Mouse (Mus musculus) MEL (cell line): Measurements from ENCODE around the gene Lhfp. TPM values are rescaled to one million over a fixed set of nuclear protein-coding genes. Genes with fewer than 3 reads are reported as not detected.
A peak's percentile ranks its signal among the peaks of the same experiment; 100 is the strongest.

Experiments
- DNase-seq: peaks from one replicate; pipeline ENCODE4 v3.0.0; 2011; ENCODE audit warnings: low read depth, low spot score
- H3K27ac ChIP-seq: 2 replicates; pipeline ENCODE4 v1.5.1; 2012; ENCODE audit warnings: low read depth, mild to moderate bottlenecking, control low read depth, low read length, moderate library complexity; ENCODE audit not compliant: control insufficient read depth
- H3K27me3 ChIP-seq, 2 experiments: fragments of 150-350 bp in 1 of 2; sonication (generic) in 1 of 2; 2 replicates each; pipeline ENCODE4 v1.6.1; 2012; ENCODE audit warnings: low read length in 2 of 2, mild to moderate bottlenecking in 2 of 2, improper control_type of control experiment in 1 of 2, moderate library complexity in 1 of 2; ENCODE audit not compliant: insufficient read depth in 2 of 2, control insufficient read depth in 1 of 2
- H3K36me3 ChIP-seq, 2 experiments: 2 replicates each; pipeline ENCODE4 v1.6.1; 2012 to 2014; ENCODE audit warnings: low read length in 2 of 2, improper control_type of control experiment in 1 of 2, inconsistent platforms in 1 of 2, mild to moderate bottlenecking in 1 of 2; ENCODE audit not compliant: insufficient read depth in 2 of 2, control insufficient read depth in 1 of 2
- H3K4me1 ChIP-seq, 2 experiments: fragments of 150-350 bp in 1 of 2; sonication (generic) in 1 of 2; 2 replicates each; pipeline ENCODE4 v1.6.1; 2012; ENCODE audit warnings: low read length in 2 of 2, improper control_type of control experiment in 1 of 2, mild to moderate bottlenecking in 1 of 2; ENCODE audit not compliant: insufficient read depth in 2 of 2, control insufficient read depth in 1 of 2
- H3K4me3 ChIP-seq, 2 experiments: fragments of 150-350 bp in 1 of 2; sonication (generic) in 1 of 2; 2 replicates each; pipeline ENCODE4 v1.5.1; 2012; ENCODE audit warnings: low read depth in 2 of 2, low read length in 2 of 2, mild to moderate bottlenecking in 2 of 2, moderate library complexity in 2 of 2, control low read depth in 1 of 2, improper control_type of control experiment in 1 of 2; ENCODE audit not compliant: control insufficient read depth in 1 of 2, insufficient read depth in 1 of 2
- H3K79me2 ChIP-seq: 2 replicates; pipeline ENCODE4 v1.6.1; 2012; ENCODE audit warnings: mild to moderate bottlenecking, low read length, moderate library complexity; ENCODE audit not compliant: control insufficient read depth, poor library complexity, insufficient read depth
- H3K9ac ChIP-seq: 2 replicates; pipeline ENCODE4 v1.6.1; 2012; ENCODE audit warnings: low read depth, mild to moderate bottlenecking, control low read depth, low read length, moderate library complexity; ENCODE audit not compliant: control insufficient read depth, poor library complexity, severe bottlenecking
- H3K9me3 ChIP-seq: fragments of 150-350 bp; sonication (generic); replicated peaks from 2 replicates; pipeline ENCODE4 v1.6.1; 2012; ENCODE audit warnings: mild to moderate bottlenecking, low read length, improper control_type of control experiment, moderate library complexity; ENCODE audit not compliant: insufficient read depth
- BHLHE40 ChIP-seq: IDR thresholded peaks from 2 replicates; pipeline ENCODE4 v1.6.1; 2012; ENCODE audit warnings: low read depth, mild to moderate bottlenecking, inconsistent platforms, low read length, improper control_type of control experiment, borderline replicate concordance
- CHD1 ChIP-seq: IDR thresholded peaks from 2 replicates; pipeline ENCODE4 v1.6.1; 2012; ENCODE audit warnings: low read depth, mild to moderate bottlenecking, inconsistent platforms, low read length, improper control_type of control experiment
- CTCF ChIP-seq, 3 experiments: IDR thresholded peaks in 2 of 3; conservative IDR thresholded peaks in 1 of 3; 2 replicates each; pipeline ENCODE4 v1.5.1; 2011 to 2012; ENCODE audit warnings: low read length in 3 of 3, low read depth in 2 of 3, mild to moderate bottlenecking in 2 of 3, improper control_type of control experiment in 1 of 3, inconsistent platforms in 1 of 3, mixed read lengths in 1 of 3, moderate library complexity in 1 of 3; ENCODE audit not compliant: control insufficient read depth in 1 of 3, insufficient read depth in 1 of 3, poor library complexity in 1 of 3, severe bottlenecking in 1 of 3
- E2F4 ChIP-seq: IDR thresholded peaks from 2 replicates; pipeline ENCODE4 v1.6.1; 2011; ENCODE audit warnings: low read depth, low read length, improper control_type of control experiment, borderline replicate concordance
- ELF1 ChIP-seq: IDR thresholded peaks from 2 replicates; pipeline ENCODE4 v1.6.1; 2014; ENCODE audit warnings: low read depth, mild to moderate bottlenecking, inconsistent platforms, low read length, improper control_type of control experiment, moderate library complexity
- ETS1 ChIP-seq: IDR thresholded peaks from 2 replicates; pipeline ENCODE4 v1.6.1; 2012; ENCODE audit warnings: low read depth, mild to moderate bottlenecking, inconsistent platforms, low read length, improper control_type of control experiment, moderate library complexity
- GABPA ChIP-seq: IDR thresholded peaks from 2 replicates; pipeline ENCODE4 v1.6.1; 2012; ENCODE audit warnings: low read depth, mild to moderate bottlenecking, inconsistent platforms, low read length, improper control_type of control experiment, moderate library complexity
- GATA1 ChIP-seq: IDR thresholded peaks from 2 replicates; pipeline ENCODE4 v1.6.1; 2011; ENCODE audit warnings: low read depth, low read length, improper control_type of control experiment
- HCFC1 ChIP-seq: IDR thresholded peaks from 2 replicates; pipeline ENCODE4 v1.6.1; 2012; ENCODE audit warnings: low read depth, mild to moderate bottlenecking, inconsistent platforms, low read length, improper control_type of control experiment, moderate library complexity
- KAT2A ChIP-seq: conservative IDR thresholded peaks from 2 replicates; pipeline ENCODE4 v1.6.1; 2012; ENCODE audit warnings: low read depth, low read length, improper control_type of control experiment, inconsistent platforms
- MAFK ChIP-seq: IDR thresholded peaks from 2 replicates; pipeline ENCODE4 v1.6.1; 2011; ENCODE audit warnings: low read depth, mild to moderate bottlenecking, low read length, improper control_type of control experiment, borderline replicate concordance
- MAZ ChIP-seq: IDR thresholded peaks from 2 replicates; pipeline ENCODE4 v1.6.1; 2012; ENCODE audit warnings: low read depth, mild to moderate bottlenecking, inconsistent platforms, low read length, improper control_type of control experiment
- MYB ChIP-seq: IDR thresholded peaks from 2 replicates; pipeline ENCODE4 v1.6.1; 2011; ENCODE audit warnings: mild to moderate bottlenecking, low read depth, low read length, improper control_type of control experiment
- NRF1 ChIP-seq: IDR thresholded peaks from 2 replicates; pipeline ENCODE4 v1.6.1; 2014; ENCODE audit warnings: low read depth, mild to moderate bottlenecking, inconsistent platforms, low read length, improper control_type of control experiment, moderate library complexity; ENCODE audit not compliant: poor library complexity, insufficient read depth, severe bottlenecking
- POLR2A ChIP-seq, 2 experiments: IDR thresholded peaks; 2 replicates each; pipeline ENCODE4 v1.6.1; 2011 to 2012; ENCODE audit warnings: low read length in 2 of 2, mild to moderate bottlenecking in 2 of 2, control low read depth in 1 of 2, improper control_type of control experiment in 1 of 2, low read depth in 1 of 2, moderate library complexity in 1 of 2; ENCODE audit not compliant: control insufficient read depth in 1 of 2, insufficient read depth in 1 of 2, poor library complexity in 1 of 2
- RAD21 ChIP-seq: IDR thresholded peaks from 2 replicates; pipeline ENCODE4 v1.6.1; 2011; ENCODE audit warnings: mild to moderate bottlenecking, low read depth, low read length, improper control_type of control experiment
- RCOR1 ChIP-seq: IDR thresholded peaks from 2 replicates; pipeline ENCODE4 v1.6.1; 2012; ENCODE audit warnings: low read depth, mild to moderate bottlenecking, inconsistent platforms, low read length, improper control_type of control experiment
- SIN3A ChIP-seq: IDR thresholded peaks from 2 replicates; pipeline ENCODE4 v1.6.1; 2012; ENCODE audit warnings: low read length, improper control_type of control experiment, inconsistent platforms
- SMC3 ChIP-seq: IDR thresholded peaks from 2 replicates; pipeline ENCODE4 v1.6.1; 2011; ENCODE audit warnings: low read depth, low read length, improper control_type of control experiment
- TAL1 ChIP-seq: IDR thresholded peaks from 2 replicates; pipeline ENCODE4 v1.6.1; 2012; ENCODE audit warnings: mild to moderate bottlenecking, inconsistent platforms, low read length, moderate library complexity, mixed read lengths
- TBP ChIP-seq: IDR thresholded peaks from 2 replicates; pipeline ENCODE4 v1.8.0; 2011; ENCODE audit warnings: low read depth, low read length, improper control_type of control experiment
- ZC3H11A ChIP-seq: IDR thresholded peaks from 2 replicates; pipeline ENCODE4 v1.6.1; 2012; ENCODE audit warnings: low read depth, mild to moderate bottlenecking, inconsistent platforms, low read length, improper control_type of control experiment
- ZKSCAN1 ChIP-seq: IDR thresholded peaks from 2 replicates; pipeline ENCODE4 v1.6.1; 2012; ENCODE audit warnings: low read depth, mild to moderate bottlenecking, inconsistent platforms, low read length, improper control_type of control experiment, moderate library complexity
- ZNF384 ChIP-seq: IDR thresholded peaks from 2 replicates; pipeline ENCODE4 v1.6.1; 2012; ENCODE audit warnings: low read depth, mild to moderate bottlenecking, inconsistent platforms, low read length, improper control_type of control experiment
- polyA plus RNA-seq, 2 experiments: library from polyadenylated mRNA; stranded (reverse) in 1 of 2; unstranded in 1 of 2; fragments of >175 nt in 1 of 2; fragments of >200 nt in 1 of 2; gene quantifications; 2 replicates each; pipeline versions ENCODE4 v1.2.1 to v1.2.4; 2012; ENCODE audit warnings: low replicate concordance in 2 of 2, low read depth in 1 of 2; ENCODE audit not compliant: insufficient read length in 2 of 2, insufficient read depth in 1 of 2, missing spikeins in 1 of 2
- total RNA-seq: library from RNA; depleted of rRNA; stranded (reverse); fragments of 300-350 nt; gene quantifications from 2 replicates; pipeline ENCODE4 v1.2.3, GENCODE M21; 2012; rRNA removed

Lhfp gene
- total RNA-seq (not detected in 2 replicates), polyA plus RNA-seq (not detected)

- no peaks in the 10 kb centered on the region for H3K79me2 ChIP-seq
- no peak within 1 kb of the TSS for H3K9ac ChIP-seq
- H3K36me3 ChIP-seq, result no peaks in the 10 kb centered on the region
- no peak within 1 kb of the TSS for H3K4me3 ChIP-seq
- no peak for DNase-seq
- no peak within 1 kb of the TSS for H3K27ac ChIP-seq
- TF ChIP-seq TAL1 (no peak), GATA1 (no peak), HCFC1 (no peak), CHD1 (no peak), SIN3A (no peak), ZNF384 (no peak)
- no peaks in the 10 kb centered on the region for H3K4me1 ChIP-seq
- no peaks in the 10 kb centered on the region for H3K9me3 ChIP-seq
- peaks cover 2 to 5% of the 10 kb centered on the region in 2 experiments; a peak in 3 of 4 replicates for H3K27me3 ChIP-seq
Observed at GRCm38 (mm10) chr3:53041411-53042239, at the start of gene Lhfp. Gene Lhfp (plus strand): TSS chr3:53041528.

GRCm38 (mm10) chr3:52993296-52993695 is 48.0 kb upstream of the Lhfp start:
- H3K4me1 ChIP-seq, result no peaks in the 10 kb centered on the region
- no peaks in the 10 kb centered on the region for H3K79me2 ChIP-seq
- H3K27me3 ChIP-seq, result no peaks in the 10 kb centered on the region
- no peak for TF ChIP-seq GABPA
- no peak for TF ChIP-seq KAT2A
- no peak for TF ChIP-seq ZKSCAN1
- TF ChIP-seq RCOR1, result no peak
- H3K9ac ChIP-seq, result no peak overlapping the region
- no peaks in the 10 kb centered on the region for H3K9me3 ChIP-seq
- no peak overlapping the region for H3K4me3 ChIP-seq
- DNase-seq, result no peak
- no peak overlapping the region for H3K27ac ChIP-seq
- no peaks in the 10 kb centered on the region; a peak in 2 of 4 replicates for H3K36me3 ChIP-seq

GRCm38 (mm10) chr3:52994666-52995065 is 46.7 kb upstream of the Lhfp start:
- H3K36me3 ChIP-seq, result no peaks in the 10 kb centered on the region; a peak in 2 of 4 replicates
- H3K9ac ChIP-seq, result no peak overlapping the region
- no peaks in the 10 kb centered on the region for H3K79me2 ChIP-seq
- no peaks in the 10 kb centered on the region for H3K27me3 ChIP-seq
- H3K4me3 ChIP-seq, result no peak overlapping the region
- H3K4me1 ChIP-seq, result no peaks in the 10 kb centered on the region
- TF ChIP-seq ZC3H11A (no peak), E2F4 (no peak), BHLHE40 (no peak), RAD21 (peak; percentile 10; the same call in 1 of the 2 replicates), ZKSCAN1 (no peak), ZNF384 (no peak), TBP (no peak), ELF1 (no peak), MAZ (no peak), POLR2A (IDR thresholded peaks at IDR 0.05; ENCODE audit: control insufficient read depth in 1 of 2, insufficient read depth in 1 of 2, low read depth in 1 of 2, low read length in 2 of 2, poor library complexity in 1 of 2) (no peak), CHD1 (no peak), NRF1 (no peak), SMC3 (peak; percentile 47), ETS1 (no peak), CTCF (IDR thresholded peaks at IDR 0.05 in 2 of 3, conservative IDR thresholded peaks at IDR 0.05 in 1 of 3; ENCODE audit: control insufficient read depth in 1 of 3, insufficient read depth in 1 of 3, low read depth in 2 of 3, low read length in 3 of 3, poor library complexity in 1 of 3, severe bottlenecking in 1 of 3) (peak in 2 of 3 experiments; percentile 46 to 54; a peak in 5 of 6 replicates), MAFK (no peak), MYB (no peak), TAL1 (no peak)
- H3K27ac ChIP-seq, result no peak overlapping the region
- no peaks in the 10 kb centered on the region for H3K9me3 ChIP-seq
- DNase-seq, result peak; percentile 26
